ENCODE assay signal across 23 mouse cellular contexts in the genomic region with DNA sequence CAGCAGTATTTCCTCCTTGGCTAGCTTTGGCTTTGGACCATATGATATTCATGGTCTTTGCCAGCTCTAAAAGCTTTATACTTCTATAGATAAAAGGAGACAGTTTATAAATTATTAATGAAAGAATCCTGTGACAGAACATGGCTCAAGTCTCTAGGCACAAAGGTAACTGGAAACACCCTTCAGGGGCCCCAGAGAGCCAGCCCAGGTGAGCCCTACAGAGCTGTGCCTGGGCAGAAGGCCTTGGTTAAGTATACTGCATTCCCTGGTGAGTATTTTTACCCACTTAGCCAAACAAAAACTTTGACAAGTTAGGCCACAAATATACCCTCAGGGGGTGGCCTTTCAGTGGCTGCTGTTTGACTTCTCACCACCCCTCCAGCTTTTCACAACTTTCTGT. TPM values are rescaled to one million over a fixed set of nuclear protein-coding genes. Genes with fewer than 3 reads are reported as not detected.
"Had no signal": no experiment of that assay in that cellular context is flagged by ENCODE, and none has a peak within 500 bp of the region (broad histone marks: within the 10 kb centered on the region; RNA-seq: fewer than 3 reads in every experiment).

No protein-coding gene starts in this region.

- DNase-seq: lung, adult 18-20 months; lung, embryonic 14.5 days; lung, postnatal 10 days; lung, postnatal 4 days; midbrain, embryonic 14.5 days; right cerebral cortex, postnatal 14 days; thymus, adult 2 months; thymus, postnatal 25 days; thymus, postnatal 4 days had no signal

- H3K27ac ChIP-seq: midbrain, embryonic 10.5 days; midbrain, embryonic 12.5 days; neural tube, embryonic 12.5 days; stomach, embryonic 15.5 days; stomach, postnatal 0 days had no signal

- H3K9me3 ChIP-seq: midbrain, embryonic 10.5 days; midbrain, embryonic 12.5 days; neural tube, embryonic 12.5 days; stomach, embryonic 15.5 days had no signal

- H3K4me2 ChIP-seq: lung, embryonic 14.5 days; midbrain, embryonic 12.5 days; neural tube, embryonic 12.5 days; stomach, embryonic 15.5 days had no signal

- H3K4me3 ChIP-seq: midbrain, embryonic 10.5 days; midbrain, embryonic 12.5 days; myocyte; neural tube, embryonic 12.5 days; stomach, embryonic 15.5 days had no signal

- ATAC-seq: midbrain, embryonic 16.5 days had no signal

- H3K9ac ChIP-seq: lung, embryonic 14.5 days; midbrain, embryonic 12.5 days; neural tube, embryonic 12.5 days; stomach, embryonic 15.5 days had no signal

- H3K36me3 ChIP-seq: midbrain, embryonic 10.5 days; midbrain, embryonic 12.5 days; neural tube, embryonic 12.5 days; stomach, embryonic 15.5 days had no signal

- H3K4me1 ChIP-seq: stomach, embryonic 15.5 days had no signal

RNA-seq across cellular contexts. Expression of a gene that starts 2.7 kb away (rescaled TPM):
- total RNA-seq: megakaryocyte, adult 5-6 weeks; megakaryocyte-erythroid progenitor cell, adult 5-6 weeks; neutrophil, adult 5-6 weeks had no signal
- polyA plus RNA-seq: midbrain, embryonic 12.5 days; myocyte had no signal

RNA-seq across cellular contexts. Expression of a gene that starts 55.2 kb away (rescaled TPM):
- total RNA-seq: megakaryocyte-erythroid progenitor cell, adult 5-6 weeks; neutrophil, adult 5-6 weeks had no signal
- polyA plus RNA-seq: lung, embryonic 14.5 days; lung, embryonic 16.5 days; midbrain, embryonic 10.5 days; midbrain, embryonic 12.5 days; midbrain, embryonic 14.5 days; midbrain, embryonic 16.5 days; myocyte; neural tube, embryonic 12.5 days; neural tube, embryonic 14.5 days; stomach, embryonic 15.5 days; stomach, postnatal 0 days; testis, adult 2 months; urinary bladder, adult 2 months had no signal
